Mouse (Mus musculus) cortical plate, adult 2 months (tissue): ENCODE data around the gene Exoc3. TPM values are rescaled to one million over a fixed set of nuclear protein-coding genes. Genes with fewer than 3 reads are reported as not detected.
A peak's percentile ranks its signal among the peaks of the same experiment; 100 is the strongest.

Experiments
- H3K27ac ChIP-seq: fragments of 200-500 bp; 2 replicates; pipeline ENCODE4 v1.5.1; 2012; ENCODE audit warnings: low read length, control low read depth, inconsistent platforms; ENCODE audit not compliant: insufficient read depth
- H3K4me1 ChIP-seq: fragments of 200-500 bp; 2 replicates; pipeline ENCODE4 v1.6.1; 2011; ENCODE audit warnings: low read length; ENCODE audit not compliant: control insufficient read depth, insufficient read depth
- H3K4me3 ChIP-seq: fragments of 200-500 bp; 2 replicates; pipeline ENCODE4 v1.5.1; 2011; ENCODE audit warnings: mild to moderate bottlenecking, low read length, control low read depth; ENCODE audit not compliant: insufficient read depth
- CTCF ChIP-seq: fragments of 200-500 bp; IDR thresholded peaks from 2 replicates; pipeline ENCODE4 v1.5.1; 2011; ENCODE audit warnings: mild to moderate bottlenecking, control low read depth, low read length; ENCODE audit not compliant: insufficient read depth; ENCODE audit errors: extremely low read depth
- POLR2A ChIP-seq: fragments of 200-500 bp; IDR thresholded peaks from 2 replicates; pipeline ENCODE4 v1.6.1; 2011; ENCODE audit warnings: mild to moderate bottlenecking, low read length, control low read depth; ENCODE audit not compliant: insufficient read depth; ENCODE audit errors: extremely low read depth
- polyA plus RNA-seq: library from polyadenylated mRNA; depleted of rRNA; stranded (reverse); fragments of >200 nt; gene quantifications from 2 replicates; pipeline ENCODE4 v1.2.3, GENCODE M21; 2012; rRNA removed

Exoc3 gene
- polyA plus RNA-seq = 49.8 and 53.6 TPM in 2 replicates

- Histone ChIP-seq H3K4me1 (peaks cover 2% of the 10 kb centered on the region; the same call in 1 of the 2 replicates), H3K27ac (peak within 1 kb of the TSS; percentile 83), H3K4me3 (peak within 1 kb of the TSS; percentile 58)
- TF ChIP-seq CTCF (no peak), POLR2A (peak; percentile 93)
Observed at GRCm38 (mm10) chr13:74208317-74208985, at the start of gene Exoc3. Exoc3 (minus strand) TSS chr13:74208732.

- peaks cover 4% of the 10 kb centered on the region for H3K4me1 ChIP-seq
- H3K27ac ChIP-seq = no peak overlapping the region
- H3K4me3 ChIP-seq = no peak overlapping the region
- TF ChIP-seq CTCF (no peak), POLR2A (no peak)
Observed at GRCm38 (mm10) chr13:74246494-74246893, 38.0 kb upstream of the Exoc3 start.

DNA sequence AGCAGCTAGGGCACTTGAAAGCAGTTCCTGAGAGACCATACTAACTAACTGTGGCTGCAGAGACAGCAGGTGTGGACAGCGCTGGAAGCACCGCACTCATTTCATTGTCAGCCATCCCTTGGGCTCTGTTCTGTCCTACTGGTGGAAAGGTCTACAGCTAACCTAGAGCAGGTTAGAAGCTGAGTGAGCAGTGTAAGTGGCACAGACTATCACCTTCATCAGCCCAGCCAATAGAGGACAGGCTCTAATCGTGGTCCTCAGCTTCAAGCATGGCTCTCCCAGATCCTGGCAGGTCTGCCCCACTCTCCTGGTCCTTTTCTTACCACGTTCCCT is 37.3 kb upstream of the Exoc3 start:
- no peak for TF ChIP-seq POLR2A
- TF ChIP-seq CTCF = no peak
- H3K4me3 ChIP-seq = no peak overlapping the region
- H3K27ac ChIP-seq = no peak overlapping the region
- H3K4me1 ChIP-seq = peaks cover 4% of the 10 kb centered on the region

DNA sequence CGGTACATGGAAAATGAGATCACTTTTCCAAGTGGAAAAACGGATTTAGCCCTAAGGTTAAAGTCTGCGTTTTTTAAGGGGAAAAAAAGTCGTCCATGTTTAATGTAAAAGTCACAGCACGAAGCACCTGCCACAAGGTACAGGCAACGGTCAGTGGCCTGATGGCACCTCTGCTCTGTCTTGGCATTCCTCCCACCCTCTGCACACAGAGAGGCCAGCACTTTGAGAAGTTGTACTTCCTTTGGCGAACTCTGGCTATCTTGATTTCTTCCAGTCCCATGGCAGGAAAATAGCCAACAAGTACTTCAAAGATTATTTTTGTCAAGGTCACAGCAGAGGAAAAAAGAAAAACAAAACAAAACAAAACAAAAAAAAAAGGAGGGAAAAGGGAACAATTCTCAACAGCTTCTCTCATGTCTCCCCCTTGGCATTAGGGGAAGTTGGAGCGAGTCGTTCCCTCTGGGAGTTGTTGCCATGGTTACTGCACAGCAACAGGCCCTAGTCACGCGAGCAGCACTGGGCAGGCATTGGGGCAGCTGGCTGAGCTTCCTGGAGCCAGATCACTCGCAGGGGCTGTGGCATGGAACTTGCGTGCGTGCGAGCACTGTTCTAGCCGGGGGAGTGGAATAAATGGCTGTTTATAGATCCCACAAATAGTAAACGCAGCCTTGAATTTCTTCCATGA is 36.8 kb upstream of the Exoc3 start:
- no peak overlapping the region for H3K4me3 ChIP-seq
- TF ChIP-seq POLR2A = no peak
- TF ChIP-seq CTCF = no peak
- H3K4me1 ChIP-seq = peaks cover 4% of the 10 kb centered on the region
- H3K27ac ChIP-seq = no peak overlapping the region

DNA sequence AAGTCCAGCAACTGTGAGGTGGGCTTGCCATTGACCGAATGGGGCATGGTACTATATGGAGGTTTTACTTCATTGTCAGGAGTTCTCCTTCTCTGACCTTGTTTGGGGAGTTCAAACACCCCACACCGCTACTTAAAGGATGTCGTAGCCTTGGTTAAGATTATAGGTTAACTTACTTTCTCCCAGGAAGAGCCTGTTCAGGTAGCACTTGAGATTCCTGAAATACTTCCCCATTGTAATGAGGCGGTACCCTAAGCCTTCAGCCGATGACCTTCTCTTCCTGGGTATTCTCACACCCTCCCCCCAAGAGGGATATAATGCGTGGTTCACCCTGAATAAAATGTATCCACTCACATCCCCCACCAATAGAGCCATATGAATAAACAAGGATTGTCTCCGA is 29.0 kb upstream of the Exoc3 start:
- no peak for TF ChIP-seq POLR2A

GRCm38 (mm10) chr13:74220659-74221058 is 12.1 kb upstream of the Exoc3 start:
- Histone ChIP-seq H3K27ac (no peak overlapping the region), H3K4me1 (no peaks in the 10 kb centered on the region), H3K4me3 (no peak overlapping the region)
- no peak for TF ChIP-seq CTCF
- TF ChIP-seq POLR2A = no peak

More for the DNA sequence above, 29.0 kb upstream of the Exoc3 start:
- H3K4me3 ChIP-seq = no peak overlapping the region
- H3K4me1 ChIP-seq = no peaks in the 10 kb centered on the region
- H3K27ac ChIP-seq = no peak overlapping the region

GRCm38 (mm10) chr13:74218441-74218840 is 9.9 kb upstream of the Exoc3 start:
- Histone ChIP-seq H3K4me3 (no peak overlapping the region), H3K27ac (no peak overlapping the region), H3K4me1 (no peaks in the 10 kb centered on the region)
- TF ChIP-seq CTCF (no peak), POLR2A (no peak)

DNA sequence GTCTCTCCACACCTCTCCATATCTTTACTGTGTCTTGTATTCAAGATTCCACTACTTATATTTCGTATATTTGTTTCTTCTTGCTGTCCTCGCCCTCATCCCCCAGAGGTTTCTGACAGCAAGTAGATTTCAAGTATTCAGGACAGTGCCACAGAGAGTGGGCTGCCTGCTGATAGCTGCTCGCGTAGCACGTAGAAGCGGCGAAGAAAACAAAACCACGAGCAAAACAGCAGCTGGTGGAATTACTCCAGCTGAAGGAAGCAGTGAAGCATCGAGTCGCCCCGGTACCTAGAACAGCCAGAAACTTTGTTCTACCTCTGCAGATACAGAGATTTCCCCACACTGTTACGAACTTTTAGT is 434 bp upstream of the Exoc3 start:
- Histone ChIP-seq H3K4me3 (peak overlapping the region; percentile 58), H3K27ac (peak overlapping the region; percentile 83), H3K4me1 (peaks cover 2% of the 10 kb centered on the region; the same call in 1 of the 2 replicates)
- no peak for TF ChIP-seq CTCF
- TF ChIP-seq POLR2A = no peak

- no peak overlapping the region for H3K4me3 ChIP-seq
- H3K27ac ChIP-seq = no peak overlapping the region
- no peaks in the 10 kb centered on the region for H3K4me1 ChIP-seq
- TF ChIP-seq CTCF (no peak), POLR2A (no peak)
Observed at GRCm38 (mm10) chr13:74196451-74196850, 12.1 kb downstream of the Exoc3 start.

DNA sequence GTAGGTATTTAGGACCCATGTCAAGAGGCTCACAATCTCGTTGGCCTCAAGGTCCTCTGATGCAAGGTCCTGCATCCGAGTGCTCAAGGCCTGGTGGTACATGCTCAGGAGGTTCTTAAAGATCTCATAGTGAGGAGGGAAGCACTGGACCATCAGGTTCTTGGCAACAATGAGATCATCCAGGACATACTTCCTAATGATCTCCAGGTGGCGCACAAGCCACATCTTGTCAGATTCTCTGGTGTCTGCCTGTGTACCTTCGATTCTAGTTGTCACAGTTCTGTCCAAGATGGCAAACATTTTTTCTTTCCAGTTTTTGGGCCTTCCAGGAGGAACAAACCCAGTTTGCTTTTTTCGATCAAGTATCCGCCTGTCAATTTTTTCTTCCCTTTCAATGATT is 15.9 kb downstream of the Exoc3 start:
- peak; percentile 52 for TF ChIP-seq CTCF
- no peak for TF ChIP-seq POLR2A
- Histone ChIP-seq H3K27ac (no peak overlapping the region), H3K4me1 (no peaks in the 10 kb centered on the region), H3K4me3 (no peak overlapping the region)
